In the genomic region with DNA sequence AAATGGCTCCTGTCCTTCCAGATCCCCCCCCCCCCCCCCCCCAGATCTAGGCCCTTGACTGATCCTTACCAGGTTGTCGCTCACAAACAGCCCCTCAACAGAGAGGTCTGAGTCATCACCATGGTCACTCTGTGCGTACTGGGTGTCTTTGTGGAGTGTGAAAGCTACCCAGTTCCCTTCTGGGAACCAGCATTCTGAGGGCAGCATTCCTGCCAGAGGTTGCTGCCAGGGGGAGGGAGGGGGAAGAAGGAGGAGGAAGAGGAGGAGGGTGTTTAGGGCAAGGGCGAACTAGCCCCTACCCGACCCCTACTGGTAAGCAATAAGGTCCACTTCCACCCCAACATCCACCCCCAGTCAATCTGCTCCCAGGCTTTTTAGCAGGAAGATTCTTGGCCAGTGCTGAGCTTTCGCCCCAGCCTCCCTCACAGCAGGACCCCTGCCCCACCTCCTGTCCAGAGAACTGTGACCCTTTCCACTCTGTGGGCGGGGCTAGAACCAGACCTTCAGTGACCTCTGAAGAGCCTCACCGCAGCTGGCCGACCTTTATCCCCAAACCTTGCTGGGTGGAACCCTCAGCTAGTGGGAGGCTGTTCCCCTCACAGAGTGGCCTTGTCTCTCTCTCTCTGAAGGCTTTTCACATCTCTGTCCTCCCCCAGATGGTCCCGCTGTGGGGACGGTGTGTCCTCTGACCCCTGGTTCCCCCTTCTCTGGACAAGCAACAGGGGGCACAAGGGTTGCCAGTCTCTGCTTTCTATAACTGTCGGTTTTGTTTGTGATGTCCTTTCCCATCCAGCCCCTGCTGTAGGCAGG, we compare ENCODE assay signal across 13 mouse cellular contexts.
A peak's percentile ranks its signal among the peaks of the same experiment; 100 is the strongest.
DNase-seq lines count a peak whose midpoint lies in the region; ATAC-seq and TF ChIP-seq lines count a peak whose summit lies in the region.
"Had no signal": no experiment of that assay in that cellular context is flagged by ENCODE, and none has a peak within 500 bp of the region (broad histone marks: within the 10 kb centered on the region; RNA-seq: fewer than 3 reads in every experiment).

No protein-coding gene starts in this region.

- H3K36me3 ChIP-seq in kidney, embryonic 14.5 days (ENCODE audit: control insufficient read depth, insufficient read depth, low read length): no peaks in the 10 kb centered on the region
- no peaks in the 10 kb centered on the region for H3K36me3 ChIP-seq in liver, postnatal 0 days (replicated peaks; ENCODE audit: insufficient read depth, low read length)
- H3K36me3 ChIP-seq in thymus, adult 2 months (ENCODE audit: control insufficient read depth, insufficient read depth, low read length): no peaks in the 10 kb centered on the region
- H3K36me3 ChIP-seq: limb, embryonic 12.5 days had no signal

- no peak overlapping the region for H3K27ac ChIP-seq in kidney, embryonic 14.5 days (ENCODE audit: low read depth, low read length)
- no peak overlapping the region for H3K27ac ChIP-seq in liver, postnatal 0 days (ENCODE audit: low read depth)
- no peak overlapping the region for H3K27ac ChIP-seq in thymus, adult 2 months (ENCODE audit: control insufficient read depth, insufficient read depth, low read length)
- H3K27ac ChIP-seq: limb, embryonic 12.5 days; macrophage had no signal

- no peak for DNase-seq in kidney, adult 8-10 months
- peak; percentile 56 for DNase-seq in MN1 (ENCODE audit: low spot score)
- peak; percentile 80 for DNase-seq in embryo, embryonic 9.5 days (ENCODE audit: extremely low spot score)
- peak; percentile 21 for DNase-seq in liver, postnatal 0 days
- no peak for DNase-seq in ovary, postnatal 36 days (ENCODE audit: low spot score)
- no peak for DNase-seq in thymus, adult 2 months
- no peak for DNase-seq in adrenal gland, postnatal 25 days
- DNase-seq: gastrocnemius, postnatal 14 days; heart, postnatal 4 days had no signal

- no peak for TF ChIP-seq EP300 in liver, postnatal 0 days (IDR thresholded peaks at IDR 0.05; ENCODE audit: low read depth)

- no peak overlapping the region for H3K9ac ChIP-seq in kidney, embryonic 14.5 days (ENCODE audit: low read depth, low read length)
- H3K9ac ChIP-seq in liver, postnatal 0 days (replicated peaks): no peak overlapping the region
- H3K9ac ChIP-seq: limb, embryonic 12.5 days had no signal

- TF ChIP-seq POLR2A in thymus, adult 2 months (IDR thresholded peaks at IDR 0.05; ENCODE audit: control insufficient read depth, extremely low read depth, insufficient read depth, low read length, poor library complexity): no peak

- H3K27me3 ChIP-seq in kidney, embryonic 14.5 days (ENCODE audit: control insufficient read depth, insufficient read depth, low read length): no peaks in the 10 kb centered on the region
- H3K27me3 ChIP-seq in liver, postnatal 0 days (ENCODE audit: insufficient read depth, low read length): no peaks in the 10 kb centered on the region
- no peaks in the 10 kb centered on the region for H3K27me3 ChIP-seq in thymus, adult 2 months (ENCODE audit: control insufficient read depth, insufficient read depth, low read length)
- H3K27me3 ChIP-seq: limb, embryonic 12.5 days had no signal

- TF ChIP-seq CTCF in liver, postnatal 0 days (IDR thresholded peaks at IDR 0.05; ENCODE audit: low read depth): no peak
- TF ChIP-seq CTCF in thymus, adult 2 months (IDR thresholded peaks at IDR 0.05; ENCODE audit: borderline replicate concordance, control insufficient read depth, extremely low read depth, insufficient read depth, low read length, poor library complexity): no peak

- no peak overlapping the region for H3K4me2 ChIP-seq in kidney, embryonic 14.5 days (replicated peaks; ENCODE audit: low read depth, low read length)
- no peak overlapping the region for H3K4me2 ChIP-seq in liver, postnatal 0 days (ENCODE audit: low read depth, low read length)
- H3K4me2 ChIP-seq: limb, embryonic 12.5 days had no signal

- H3K9me3 ChIP-seq in kidney, embryonic 14.5 days (ENCODE audit: control insufficient read depth, low read length): no peaks in the 10 kb centered on the region
- H3K9me3 ChIP-seq in liver, postnatal 0 days (ENCODE audit: low read length): no peaks in the 10 kb centered on the region
- H3K9me3 ChIP-seq: limb, embryonic 12.5 days had no signal

- H3K4me3 ChIP-seq in kidney, embryonic 14.5 days (ENCODE audit: low read length): no peak overlapping the region
- H3K4me3 ChIP-seq in liver, postnatal 0 days (ENCODE audit: low read depth, low read length): no peak overlapping the region
- no peak overlapping the region for H3K4me3 ChIP-seq in thymus, adult 2 months (ENCODE audit: control insufficient read depth, insufficient read depth, low read length)
- H3K4me3 ChIP-seq: erythroblast, embryonic 14.5 days; limb, embryonic 12.5 days had no signal

- peak; percentile 41; the same call in 1 of the 2 replicates for ATAC-seq in kidney, embryonic 14.5 days (ENCODE audit: low FRiP score, low TSS enrichment)
- ATAC-seq in liver, postnatal 0 days: peak; percentile 64; the same call in 1 of the 2 replicates

- 9% methylated on average over 11 of the region's 11 CpGs for WGBS in kidney, embryonic 14.5 days
- WGBS in liver, postnatal 0 days (ENCODE audit: insufficient replicate concordance): 27% methylated on average over 11 of the region's 11 CpGs
- 56% methylated on average over 11 of the region's 11 CpGs for WGBS in thymus, adult 2 months

- peaks cover 18% of the 10 kb centered on the region for H3K4me1 ChIP-seq in kidney, embryonic 14.5 days (ENCODE audit: control insufficient read depth, insufficient read depth, low read length)
- H3K4me1 ChIP-seq in liver, postnatal 0 days (ENCODE audit: insufficient read depth): peaks cover 3% of the 10 kb centered on the region; the same call in 1 of the 2 replicates
- no peaks in the 10 kb centered on the region for H3K4me1 ChIP-seq in thymus, adult 2 months (replicated peaks; ENCODE audit: control insufficient read depth, insufficient read depth, low read length)

Comparison
In these comparisons a context has a peak if more than half of its experiments do, and no peak if none do; other contexts are left out.
1. DNase-seq: peak in MN1 (single experiment), embryo, embryonic 9.5 days (single experiment) and liver, postnatal 0 days (single experiment); none in kidney, adult 8-10 months (0 of 2), ovary, postnatal 36 days (single experiment), thymus, adult 2 months (single experiment) and adrenal gland, postnatal 25 days (single experiment).